Mouse (Mus musculus): ENCODE measurements around the gene Olfr127. TPM values are rescaled to one million over a fixed set of nuclear protein-coding genes. Genes with fewer than 3 reads are reported as not detected.
"Not testable (repeated sequence)": the region's sequence is repeated elsewhere in the genome, so short reads cannot be mapped to it uniquely, and the experiment has no call there.

Gene Olfr127
- not detected in 2 replicates for polyA plus RNA-seq (2012; rRNA removed)

- Histone ChIP-seq H3K4me3 (ENCODE audit: low read depth, low read length) (no peak within 1 kb of the TSS), H3K4me1 (ENCODE audit: control insufficient read depth, insufficient read depth, insufficient read length, low read length) (no peaks in the 10 kb centered on the region), H3K36me3 (ENCODE audit: control insufficient read depth, insufficient read depth, low read length) (no peaks in the 10 kb centered on the region), H3K27me3 (ENCODE audit: control insufficient read depth, insufficient read depth, low read length) (no peaks in the 10 kb centered on the region), H3K27ac (ENCODE audit: insufficient read depth, low read depth, low read length) (no peak within 1 kb of the TSS)
- WGBS, result 56% methylated on average over 1 of the region's 1 CpGs
- no peak for TF ChIP-seq CTCF (IDR thresholded peaks at IDR 0.05; ENCODE audit: extremely low read depth, insufficient read length, insufficient replicate concordance, low read depth, low read length)
- no peak for TF ChIP-seq POLR2A (IDR thresholded peaks at IDR 0.05; ENCODE audit: low read depth, low read length)
These were observed at the start of gene Olfr127 for GRCm38 (mm10) chr17:37900137-37900536. TSS of gene Olfr127 (plus strand) at chr17:37900437.

GRCm38 (mm10) chr17:37863901-37864300 lies 36.3 kb upstream of the Olfr127 start:
- 50% methylated on average over 2 of the region's 2 CpGs for WGBS
- Histone ChIP-seq H3K4me3 (ENCODE audit: low read depth, low read length) (no peak overlapping the region), H3K27me3 (ENCODE audit: control insufficient read depth, insufficient read depth, low read length) (no peaks in the 10 kb centered on the region), H3K27ac (ENCODE audit: insufficient read depth, low read depth, low read length) (no peak overlapping the region), H3K4me1 (ENCODE audit: control insufficient read depth, insufficient read depth, insufficient read length, low read length) (no peaks in the 10 kb centered on the region), H3K36me3 (ENCODE audit: control insufficient read depth, insufficient read depth, low read length) (no peaks in the 10 kb centered on the region)
- TF ChIP-seq CTCF (IDR thresholded peaks at IDR 0.05; ENCODE audit: extremely low read depth, insufficient read length, insufficient replicate concordance, low read depth, low read length) (no peak), POLR2A (IDR thresholded peaks at IDR 0.05; ENCODE audit: low read depth, low read length) (no peak)

GRCm38 (mm10) chr17:37869676-37870205 lies 30.5 kb upstream of the Olfr127 start:
- Histone ChIP-seq H3K4me1 (ENCODE audit: control insufficient read depth, insufficient read depth, insufficient read length, low read length) (no peaks in the 10 kb centered on the region), H3K4me3 (ENCODE audit: low read depth, low read length) (no peak overlapping the region), H3K27ac (ENCODE audit: insufficient read depth, low read depth, low read length) (no peak overlapping the region), H3K36me3 (ENCODE audit: control insufficient read depth, insufficient read depth, low read length) (no peaks in the 10 kb centered on the region), H3K27me3 (ENCODE audit: control insufficient read depth, insufficient read depth, low read length) (no peaks in the 10 kb centered on the region)
- 38% methylated on average over 8 of the region's 8 CpGs for WGBS
- no peak for TF ChIP-seq CTCF (IDR thresholded peaks at IDR 0.05; ENCODE audit: extremely low read depth, insufficient read length, insufficient replicate concordance, low read depth, low read length)
- no peak for TF ChIP-seq POLR2A (IDR thresholded peaks at IDR 0.05; ENCODE audit: low read depth, low read length)

GRCm38 (mm10) chr17:37873830-37874229 lies 26.4 kb upstream of the Olfr127 start:
- Histone ChIP-seq H3K4me1 (ENCODE audit: control insufficient read depth, insufficient read depth, insufficient read length, low read length) (no peaks in the 10 kb centered on the region), H3K36me3 (ENCODE audit: control insufficient read depth, insufficient read depth, low read length) (no peaks in the 10 kb centered on the region), H3K27me3 (ENCODE audit: control insufficient read depth, insufficient read depth, low read length) (no peaks in the 10 kb centered on the region), H3K4me3 (ENCODE audit: low read depth, low read length) (no peak overlapping the region), H3K27ac (ENCODE audit: insufficient read depth, low read depth, low read length) (no peak overlapping the region)
- WGBS, result 79% methylated on average over 3 of the region's 3 CpGs
- TF ChIP-seq POLR2A (IDR thresholded peaks at IDR 0.05; ENCODE audit: low read depth, low read length), result no peak
- no peak for TF ChIP-seq CTCF (IDR thresholded peaks at IDR 0.05; ENCODE audit: extremely low read depth, insufficient read length, insufficient replicate concordance, low read depth, low read length)

GRCm38 (mm10) chr17:37906821-37907220 lies 6.6 kb downstream of the Olfr127 start:
- WGBS, result 58% methylated on average over 8 of the region's 8 CpGs
- H3K4me3 ChIP-seq (ENCODE audit: low read depth, low read length); H3K4me1 ChIP-seq (ENCODE audit: control insufficient read depth, insufficient read depth, insufficient read length, low read length): not testable (repeated sequence)

GRCm38 (mm10) chr17:37920248-37920647 lies 20.0 kb downstream of the Olfr127 start, which contains the start of gene Olfr128:
TSS of gene Olfr128 (plus strand) at chr17:37920548.
- H3K4me3 ChIP-seq (ENCODE audit: low read depth, low read length), result no peak within 1 kb of the TSS
- H3K27ac ChIP-seq (ENCODE audit: insufficient read depth, low read depth, low read length), result no peak within 1 kb of the TSS
- no peak for TF ChIP-seq CTCF (IDR thresholded peaks at IDR 0.05; ENCODE audit: extremely low read depth, insufficient read length, insufficient replicate concordance, low read depth, low read length)
- no peak for TF ChIP-seq POLR2A (IDR thresholded peaks at IDR 0.05; ENCODE audit: low read depth, low read length)

More at GRCm38 (mm10) chr17:37906821-37907220, 6.6 kb downstream of the Olfr127 start:
- not testable (repeated sequence) for H3K36me3 ChIP-seq (ENCODE audit: control insufficient read depth, insufficient read depth, low read length); H3K27me3 ChIP-seq (ENCODE audit: control insufficient read depth, insufficient read depth, low read length); H3K27ac ChIP-seq (ENCODE audit: insufficient read depth, low read depth, low read length)

GRCm38 (mm10) chr17:37952979-37953378 lies 52.7 kb downstream of the Olfr127 start, which contains the start of gene Olfr761:
TSS of gene Olfr761 (minus strand) at chr17:37953079.
- Histone ChIP-seq H3K27ac (ENCODE audit: insufficient read depth, low read depth, low read length) (no peak within 1 kb of the TSS), H3K36me3 (ENCODE audit: control insufficient read depth, insufficient read depth, low read length) (no peaks in the 10 kb centered on the region), H3K27me3 (ENCODE audit: control insufficient read depth, insufficient read depth, low read length) (no peaks in the 10 kb centered on the region), H3K4me1 (ENCODE audit: control insufficient read depth, insufficient read depth, insufficient read length, low read length) (no peaks in the 10 kb centered on the region), H3K4me3 (ENCODE audit: low read depth, low read length) (no peak within 1 kb of the TSS)
- no peak for TF ChIP-seq CTCF (IDR thresholded peaks at IDR 0.05; ENCODE audit: extremely low read depth, insufficient read length, insufficient replicate concordance, low read depth, low read length)
- no peak for TF ChIP-seq POLR2A (IDR thresholded peaks at IDR 0.05; ENCODE audit: low read depth, low read length)
- WGBS, result 59% methylated on average over 2 of the region's 2 CpGs

More at GRCm38 (mm10) chr17:37920248-37920647, 20.0 kb downstream of the Olfr127 start, which contains the start of gene Olfr128:
- Histone ChIP-seq H3K36me3 (ENCODE audit: control insufficient read depth, insufficient read depth, low read length) (no peaks in the 10 kb centered on the region), H3K27me3 (ENCODE audit: control insufficient read depth, insufficient read depth, low read length) (no peaks in the 10 kb centered on the region), H3K4me1 (ENCODE audit: control insufficient read depth, insufficient read depth, insufficient read length, low read length) (no peaks in the 10 kb centered on the region)

Other genes starting within 250 kb of the Olfr127 start
- gene Olfr117, start 236.7 kb upstream of the Olfr127 start, polyA plus RNA-seq (2012; rRNA removed), result not detected in 2 replicates
- not detected in 2 replicates for gene Olfr118, start 233.4 kb upstream of the Olfr127 start, polyA plus RNA-seq (2012; rRNA removed)
- gene Olfr119, start 203.9 kb upstream of the Olfr127 start, polyA plus RNA-seq (2012; rRNA removed), result not detected in 2 replicates
- not detected in 2 replicates for gene Olfr120, start 178.6 kb upstream of the Olfr127 start, polyA plus RNA-seq (2012; rRNA removed)
- not detected in 2 replicates for gene Olfr121, start 151.6 kb upstream of the Olfr127 start, polyA plus RNA-seq (2012; rRNA removed)
- gene Olfr122, start 131.8 kb upstream of the Olfr127 start, polyA plus RNA-seq (2012; rRNA removed), result not detected in 2 replicates
- gene Olfr123, start 106.9 kb upstream of the Olfr127 start, polyA plus RNA-seq (2012; rRNA removed), result not detected in 2 replicates
- gene Olfr124, start 100.5 kb upstream of the Olfr127 start, polyA plus RNA-seq (2012; rRNA removed), result not detected in 2 replicates
- gene Olfr125, start 67.5 kb upstream of the Olfr127 start, polyA plus RNA-seq (2012; rRNA removed), result not detected in 2 replicates
- gene Olfr126, start 53.0 kb upstream of the Olfr127 start, polyA plus RNA-seq (2012; rRNA removed), result not detected in 2 replicates
- not detected in 2 replicates for gene Olfr128, start 20.1 kb downstream of the Olfr127 start, polyA plus RNA-seq (2012; rRNA removed)
- gene Olfr761, start 52.6 kb downstream of the Olfr127 start, polyA plus RNA-seq (2012; rRNA removed), result not detected in 2 replicates
- not detected in 2 replicates for gene Olfr129, start 159.6 kb downstream of the Olfr127 start, polyA plus RNA-seq (2012; rRNA removed)
- gene Olfr130, start 163.5 kb downstream of the Olfr127 start, polyA plus RNA-seq (2012; rRNA removed), result not detected in 2 replicates
- gene Olfr131, start 188.3 kb downstream of the Olfr127 start, polyA plus RNA-seq (2012; rRNA removed), result not detected in 2 replicates
- not detected in 2 replicates for gene Olfr132, start 234.1 kb downstream of the Olfr127 start, polyA plus RNA-seq (2012; rRNA removed)
- gene Olfr133, start 244.8 kb downstream of the Olfr127 start, polyA plus RNA-seq (2012; rRNA removed), result not detected in 2 replicates